Mouse (Mus musculus) C2C12 (cell line): ENCODE results near the gene Psmc6. TPM values are rescaled to one million over a fixed set of nuclear protein-coding genes. Genes with fewer than 3 reads are reported as not detected.

Experiments
- H3K27me3 ChIP-seq: one replicate; pipeline ENCODE4 v1.6.1; 2011; ENCODE audit not compliant: control insufficient read depth, insufficient read depth, insufficient read length
- H3K36me3 ChIP-seq: one replicate; pipeline ENCODE4 v1.6.1; 2011; ENCODE audit not compliant: control insufficient read depth, insufficient read depth
- H3K4me3 ChIP-seq: one replicate; pipeline ENCODE4 v1.5.1; 2011; ENCODE audit warnings: mild to moderate bottlenecking, control low read depth; ENCODE audit not compliant: poor library complexity, insufficient read depth, severe bottlenecking
- H3K79me2 ChIP-seq: one replicate; pipeline ENCODE4 v1.6.1; 2011; ENCODE audit not compliant: control insufficient read depth, insufficient read depth
- H3K79me3 ChIP-seq: one replicate; pipeline ENCODE4 v1.6.1; 2011; ENCODE audit warnings: low read depth, control low read depth
- H3ac ChIP-seq: one replicate; pipeline ENCODE3; 2011; ENCODE audit warnings: low read depth; ENCODE audit not compliant: control insufficient read depth, insufficient read length
- CEBPB ChIP-seq: IDR thresholded peaks from one replicate; pipeline ENCODE4 v1.6.1; 2011; ENCODE audit warnings: low read depth, mild to moderate bottlenecking, control low read depth, moderate library complexity
- CTCF ChIP-seq: IDR thresholded peaks from one replicate; pipeline ENCODE4 v1.5.1; 2011; ENCODE audit not compliant: control insufficient read depth, insufficient read depth, insufficient read length
- FOSL1 ChIP-seq: IDR thresholded peaks from one replicate; pipeline ENCODE4 v1.8.0; 2011; ENCODE audit warnings: mild to moderate bottlenecking, low read length; ENCODE audit not compliant: poor library complexity, insufficient read depth, severe bottlenecking
- MAX ChIP-seq: IDR thresholded peaks from one replicate; pipeline ENCODE4 v1.6.1; 2011; ENCODE audit warnings: mild to moderate bottlenecking, control low read depth
- MYOD1 ChIP-seq: IDR thresholded peaks from one replicate; pipeline ENCODE4 v1.6.1; 2011; ENCODE audit warnings: low read depth; ENCODE audit not compliant: control insufficient read depth, insufficient read length
- MYOG ChIP-seq: IDR thresholded peaks from one replicate; pipeline ENCODE4 v1.6.1; 2011; ENCODE audit not compliant: control insufficient read depth, insufficient read length; ENCODE audit errors: extremely low read depth
- USF1 ChIP-seq: IDR thresholded peaks from one replicate; pipeline ENCODE4 v1.6.1; 2011; ENCODE audit warnings: low read depth, mild to moderate bottlenecking, control low read depth, moderate library complexity
- polyA plus RNA-seq: library from polyadenylated mRNA; unstranded; fragments of >200 nt; fragmentation: generic; extraction: Trizol; gene quantifications from one replicate; pipeline ENCODE4 v1.2.1, GENCODE M21; 2012; ENCODE audit warnings: missing spikeins

Gene Psmc6
- polyA plus RNA-seq, 1 experiment = 47.5 TPM

GRCm38 (mm10) chr14:45364211-45365195 lies 34.9 kb downstream of the Psmc6 start:
- Histone ChIP-seq H3K79me2 (no peaks in the 10 kb centered on the region), H3K36me3 (peaks cover 23% of the 10 kb centered on the region), H3K79me3 (no peaks in the 10 kb centered on the region), H3K4me3 (no peak overlapping the region), H3ac (no peak overlapping the region), H3K27me3 (no peaks in the 10 kb centered on the region)
- TF ChIP-seq USF1 (no peak), CEBPB (no peak), CTCF (no peak), FOSL1 (no peak), MYOG (no peak), MYOD1 (no peak), MAX (no peak)

DNA sequence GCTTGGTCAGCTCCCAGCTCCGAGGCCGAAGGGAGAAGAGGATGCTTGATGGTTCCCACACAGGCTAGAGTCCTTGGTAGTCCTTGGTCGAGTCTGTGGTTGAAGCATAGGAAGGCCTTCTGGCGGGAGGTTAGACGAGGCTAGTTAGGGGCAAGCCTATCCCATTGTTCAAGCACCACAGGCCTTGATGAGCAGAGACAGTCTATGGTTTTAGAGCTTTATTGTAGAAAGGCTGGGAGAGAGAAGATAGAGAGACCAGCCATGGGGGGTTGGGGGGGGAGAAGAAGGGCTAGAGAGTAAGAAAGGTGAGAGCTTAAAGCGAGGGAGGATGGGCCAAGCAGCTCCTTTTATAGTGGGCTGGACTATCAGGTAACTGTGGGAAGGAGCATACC lies 35.6 kb downstream of the Psmc6 start:
- no peaks in the 10 kb centered on the region for H3K27me3 ChIP-seq
- no peaks in the 10 kb centered on the region for H3K79me3 ChIP-seq
- no peak overlapping the region for H3ac ChIP-seq
- H3K79me2 ChIP-seq = no peaks in the 10 kb centered on the region
- H3K36me3 ChIP-seq = peaks cover 30% of the 10 kb centered on the region
- H3K4me3 ChIP-seq = no peak overlapping the region
- no peak for TF ChIP-seq CEBPB
- TF ChIP-seq CTCF = no peak
- no peak for TF ChIP-seq MYOG
- no peak for TF ChIP-seq MYOD1
- TF ChIP-seq MAX = no peak
- TF ChIP-seq FOSL1 = no peak
- no peak for TF ChIP-seq USF1

GRCm38 (mm10) chr14:45378771-45379170 lies 49.2 kb downstream of the Psmc6 start:
- H3K36me3 ChIP-seq = peaks cover 48% of the 10 kb centered on the region
- H3ac ChIP-seq = no peak overlapping the region
- no peaks in the 10 kb centered on the region for H3K79me2 ChIP-seq
- H3K27me3 ChIP-seq = no peaks in the 10 kb centered on the region
- no peak for TF ChIP-seq MAX
- no peak for TF ChIP-seq FOSL1
- TF ChIP-seq CEBPB = no peak
- TF ChIP-seq USF1 = no peak
- no peak for TF ChIP-seq MYOD1
- TF ChIP-seq CTCF = no peak
- TF ChIP-seq MYOG = no peak
- no peaks in the 10 kb centered on the region for H3K79me3 ChIP-seq
- no peak overlapping the region for H3K4me3 ChIP-seq

- H3ac ChIP-seq = no peak overlapping the region
- H3K27me3 ChIP-seq = no peaks in the 10 kb centered on the region
- peaks cover 15% of the 10 kb centered on the region for H3K79me2 ChIP-seq
- H3K79me3 ChIP-seq = no peaks in the 10 kb centered on the region
- H3K36me3 ChIP-seq = peaks cover 48% of the 10 kb centered on the region
- TF ChIP-seq MYOD1 (no peak), USF1 (no peak), MAX (no peak), CTCF (no peak), CEBPB (no peak), FOSL1 (no peak), MYOG (no peak)
- H3K4me3 ChIP-seq = no peak overlapping the region
These were observed 51.2 kb downstream of the Psmc6 start for GRCm38 (mm10) chr14:45380756-45381155.

GRCm38 (mm10) chr14:45382912-45383311 lies 53.3 kb downstream of the Psmc6 start:
- Histone ChIP-seq H3K4me3 (no peak overlapping the region), H3ac (no peak overlapping the region), H3K36me3 (peaks cover 48% of the 10 kb centered on the region), H3K79me2 (peaks cover 37% of the 10 kb centered on the region), H3K79me3 (peaks cover 4% of the 10 kb centered on the region), H3K27me3 (no peaks in the 10 kb centered on the region)
- TF ChIP-seq CTCF (no peak), USF1 (peak; percentile 35), MAX (peak; percentile 53), FOSL1 (no peak), CEBPB (no peak)

GRCm38 (mm10) chr14:45385596-45385995 lies 56.0 kb downstream of the Psmc6 start:
- TF ChIP-seq FOSL1 (no peak), MYOG (no peak), CTCF (no peak), MAX (no peak), CEBPB (no peak), USF1 (no peak), MYOD1 (no peak)
- H3K27me3 ChIP-seq = no peaks in the 10 kb centered on the region
- peaks cover 4% of the 10 kb centered on the region for H3K79me3 ChIP-seq
- H3K79me2 ChIP-seq = peaks cover 40% of the 10 kb centered on the region
- no peak overlapping the region for H3ac ChIP-seq
- no peak overlapping the region for H3K4me3 ChIP-seq
- H3K36me3 ChIP-seq = peaks cover 29% of the 10 kb centered on the region
